ENCODE assay signal across 7 mouse cellular contexts in the genomic region with DNA sequence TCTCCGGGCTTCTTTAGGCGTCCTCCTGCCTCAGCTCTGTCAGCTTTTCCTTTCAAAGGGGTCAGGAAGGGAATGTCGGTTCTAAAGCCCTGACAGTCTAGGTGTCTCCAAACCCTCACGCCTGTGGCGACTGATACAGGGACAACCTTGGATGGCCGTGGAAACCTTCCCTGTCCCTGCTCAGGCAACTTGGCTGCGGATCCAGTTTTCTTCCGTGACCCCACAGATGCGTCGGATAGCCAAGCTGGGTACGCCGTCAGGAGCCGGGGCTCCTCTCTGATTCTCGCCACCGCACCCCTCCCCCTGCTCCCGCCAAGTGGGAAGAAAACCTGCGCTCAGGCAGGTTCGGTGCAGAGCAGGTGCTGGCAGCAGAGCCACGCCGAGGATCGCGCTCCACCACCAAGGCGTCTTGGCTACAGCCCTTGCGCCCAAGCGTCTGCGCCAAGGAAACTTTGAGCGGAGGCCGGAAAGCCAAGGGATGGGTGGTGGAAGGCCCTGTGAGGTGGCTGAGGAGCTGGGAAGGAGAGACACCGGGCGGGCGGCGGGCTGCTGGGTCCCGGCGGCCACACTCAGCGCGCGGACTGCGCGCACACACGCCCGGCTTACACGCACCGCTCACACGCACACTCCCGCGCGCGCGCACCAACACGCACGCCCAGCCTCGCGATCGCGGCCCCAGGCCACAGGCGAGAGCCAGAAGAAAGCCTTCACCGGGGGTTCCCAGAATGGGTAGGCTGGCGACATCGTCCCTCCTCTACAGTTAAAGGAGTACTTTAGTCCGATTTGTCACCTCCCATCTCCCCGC. TPM values are rescaled to one million over a fixed set of nuclear protein-coding genes. Genes with fewer than 3 reads are reported as not detected.
DNase-seq lines count a peak whose midpoint lies in the region; ATAC-seq lines count a peak whose summit lies in the region.

A gene (minus strand): TSS at position 598 of the 805 bp plus-strand sequence.

- H3K9ac ChIP-seq in forebrain, embryonic 11.5 days (ENCODE audit: low read length): peak within 1 kb of the TSS; percentile 53
- H3K9ac ChIP-seq in intestine, embryonic 16.5 days (ENCODE audit: low read depth, low read length): peak within 1 kb of the TSS; percentile 19; the same call in 1 of the 2 replicates
- H3K9ac ChIP-seq in stomach, embryonic 16.5 days (ENCODE audit: low read length): peak within 1 kb of the TSS; percentile 60

- no peaks in the 10 kb centered on the region for H3K36me3 ChIP-seq in megakaryocyte, embryonic 14.5 days (replicated peaks; ENCODE audit: low read length)
- H3K36me3 ChIP-seq in forebrain, embryonic 11.5 days (ENCODE audit: control insufficient read depth, insufficient read depth, low read length): no peaks in the 10 kb centered on the region
- no peaks in the 10 kb centered on the region for H3K36me3 ChIP-seq in intestine, embryonic 16.5 days (ENCODE audit: control insufficient read depth, insufficient read depth, low read length)
- H3K36me3 ChIP-seq in stomach, embryonic 16.5 days (ENCODE audit: control insufficient read depth, insufficient read depth, low read length): no peaks in the 10 kb centered on the region

- no peak within 1 kb of the TSS for H3K27ac ChIP-seq in forebrain, embryonic 11.5 days (ENCODE audit: low read depth, low read length)
- H3K27ac ChIP-seq in intestine, embryonic 16.5 days (ENCODE audit: low read length): no peak within 1 kb of the TSS
- H3K27ac ChIP-seq in stomach, embryonic 16.5 days (ENCODE audit: low read length): no peak within 1 kb of the TSS

- peaks cover 23% of the 10 kb centered on the region for H3K4me1 ChIP-seq in megakaryocyte, embryonic 14.5 days
- H3K4me1 ChIP-seq in forebrain, embryonic 11.5 days (replicated peaks; ENCODE audit: control insufficient read depth, insufficient read depth, low read length): peaks cover 3% of the 10 kb centered on the region; the same call in 1 of the 2 replicates
- H3K4me1 ChIP-seq in intestine, embryonic 16.5 days (ENCODE audit: control insufficient read depth, insufficient read depth, low read length): peaks cover 14% of the 10 kb centered on the region
- H3K4me1 ChIP-seq in stomach, embryonic 16.5 days (ENCODE audit: control insufficient read depth, insufficient read depth, low read length): peaks cover 8% of the 10 kb centered on the region; the same call in 1 of the 2 replicates

- WGBS in forebrain, embryonic 11.5 days: under 1% methylated on average over 61 of the region's 61 CpGs
- WGBS in intestine, embryonic 16.5 days: under 1% methylated on average over 55 of the region's 61 CpGs
- under 1% methylated on average over 51 of the region's 61 CpGs for WGBS in stomach, embryonic 16.5 days

- H3K4me3 ChIP-seq in megakaryocyte, embryonic 14.5 days (replicated peaks): peak within 1 kb of the TSS; percentile 82
- peak within 1 kb of the TSS; percentile 53 for H3K4me3 ChIP-seq in forebrain, embryonic 11.5 days (ENCODE audit: low read depth, low read length)
- H3K4me3 ChIP-seq in intestine, embryonic 16.5 days (ENCODE audit: low read length): peak within 1 kb of the TSS; percentile 56
- peak within 1 kb of the TSS; percentile 57 for H3K4me3 ChIP-seq in stomach, embryonic 16.5 days (replicated peaks; ENCODE audit: low read length)

- ATAC-seq in megakaryocyte, adult 5-6 weeks (ENCODE audit: poor library complexity, severe bottlenecking): no peak
- peak; percentile 47 for ATAC-seq in forebrain, embryonic 11.5 days (replicated peaks; ENCODE audit: low FRiP score)
- peak; percentile 57 for ATAC-seq in intestine, embryonic 16.5 days
- peak; percentile 8; the same call in 1 of the 2 replicates for ATAC-seq in megakaryocyte progenitor cell, adult 5-6 weeks (replicated peaks; ENCODE audit: poor library complexity)
- peak; percentile 56 for ATAC-seq in stomach, embryonic 16.5 days (ENCODE audit: insufficient read depth, low FRiP score)

- H3K9me3 ChIP-seq in megakaryocyte, embryonic 14.5 days: 0 out of 2 replicates have a peak, but pooled peaks cover 7% of the 10 kb centered on the region
- H3K9me3 ChIP-seq in forebrain, embryonic 11.5 days (ENCODE audit: control insufficient read depth, low read length): no peaks in the 10 kb centered on the region
- H3K9me3 ChIP-seq in intestine, embryonic 16.5 days (ENCODE audit: control insufficient read depth, low read length): no peaks in the 10 kb centered on the region
- no peaks in the 10 kb centered on the region for H3K9me3 ChIP-seq in stomach, embryonic 16.5 days (replicated peaks; ENCODE audit: control insufficient read depth, low read length)

- peak within 1 kb of the TSS; percentile 96 for H3K4me2 ChIP-seq in forebrain, embryonic 11.5 days (ENCODE audit: low read depth, low read length, severe bottlenecking)
- H3K4me2 ChIP-seq in intestine, embryonic 16.5 days (ENCODE audit: low read depth, low read length): peak within 1 kb of the TSS; percentile 82
- H3K4me2 ChIP-seq in stomach, embryonic 16.5 days (ENCODE audit: low read depth, low read length): peak within 1 kb of the TSS; percentile 96

- peaks cover 43% of the 10 kb centered on the region for H3K27me3 ChIP-seq in megakaryocyte, embryonic 14.5 days (replicated peaks)
- H3K27me3 ChIP-seq in forebrain, embryonic 11.5 days (ENCODE audit: control insufficient read depth, insufficient read depth, low read length): peaks cover 37% of the 10 kb centered on the region
- peaks cover 44% of the 10 kb centered on the region for H3K27me3 ChIP-seq in intestine, embryonic 16.5 days (replicated peaks; ENCODE audit: control insufficient read depth, insufficient read depth, low read length)
- peaks cover 44% of the 10 kb centered on the region for H3K27me3 ChIP-seq in stomach, embryonic 16.5 days (ENCODE audit: control insufficient read depth, insufficient read depth, low read length)

- peak; percentile 68 for DNase-seq in forebrain, embryonic 11.5 days (ENCODE audit: low spot score)
- DNase-seq in adrenal gland, postnatal 25 days: no peak

RNA-seq across cellular contexts. Expression of the gene that starts here (rescaled TPM):
- not detected in 2 replicates for polyA plus RNA-seq in megakaryocyte, embryonic 14.5 days (2012; ENCODE audit: insufficient read depth, low replicate concordance)
- not detected in 2 replicates for total RNA-seq in megakaryocyte, adult 5-6 weeks (2015)
- total RNA-seq in megakaryocyte, adult 5-6 weeks (2017): not detected in 2 replicates
- polyA plus RNA-seq in forebrain, embryonic 11.5 days (2014; fragmentation: Nextera tagmentation; extraction: Ambion mirVana): 2.8 and 3.1 TPM in 2 replicates
- polyA plus RNA-seq in intestine, embryonic 16.5 days (2015; fragmentation: Nextera tagmentation; extraction: Ambion mirVana): 0.65 and 0.80 TPM in 2 replicates
- total RNA-seq in megakaryocyte progenitor cell, adult 5-6 weeks (2015): not detected in 2 replicates
- total RNA-seq in megakaryocyte progenitor cell, adult 5-6 weeks (2017): not detected in 2 replicates
- polyA plus RNA-seq in stomach, embryonic 16.5 days (2015; fragmentation: Nextera tagmentation; extraction: Ambion mirVana): 0.72 and 0.89 TPM in 2 replicates
- total RNA-seq in adrenal gland, postnatal 25 days (2021): 0.12 TPM in 1 of 2 replicates, not detected in the other

Comparison
In these comparisons a context has a peak if more than half of its experiments do, and no peak if none do; other contexts are left out.
1. Peak in ATAC-seq, H3K4me3 ChIP-seq, H3K9ac ChIP-seq and H3K4me2 ChIP-seq in intestine, embryonic 16.5 days; RNA of the gene not detected or under 1 TPM.
2. Peak in ATAC-seq in megakaryocyte progenitor cell, adult 5-6 weeks; RNA of the gene not detected or under 1 TPM.
3. Peak in ATAC-seq, H3K4me3 ChIP-seq, H3K9ac ChIP-seq and H3K4me2 ChIP-seq in stomach, embryonic 16.5 days; RNA of the gene not detected or under 1 TPM.